Mouse (Mus musculus) lung, adult 10 weeks (tissue): ENCODE results near the gene Ehmt2. TPM values are rescaled to one million over a fixed set of nuclear protein-coding genes. Genes with fewer than 3 reads are reported as not detected.

Experiments used
- polyA plus RNA-seq: library from polyadenylated mRNA; stranded (reverse); fragments of 350-450 nt; fragmentation: Illumina TruSeq; extraction: RNeasy Lipid Tissue Mini Kit (QIAGEN cat#74804); gene quantifications from one replicate; pipeline ENCODE4 v1.2.3, GENCODE M21; 2014; ENCODE audit warnings: low read depth, low replicate concordance; ENCODE audit not compliant: insufficient read depth

Ehmt2 gene
- 39.7 TPM for polyA plus RNA-seq

GRCm38 (mm10) chr17:34898160-34898586 is at the start of gene Ehmt2, which contains the start of gene C2:
TSS of gene Ehmt2 (plus strand) at chr17:34898469.
TSS of gene C2 (minus strand) at chr17:34898265.

GRCm38 (mm10) chr17:34849722-34850516 is 48.4 kb upstream of the Ehmt2 start, which contains the start of the genes Skiv2l and Nelfe:
TSS of gene Skiv2l (minus strand) at chr17:34850210.
TSS of gene Nelfe (plus strand) at chr17:34850391.

DNA sequence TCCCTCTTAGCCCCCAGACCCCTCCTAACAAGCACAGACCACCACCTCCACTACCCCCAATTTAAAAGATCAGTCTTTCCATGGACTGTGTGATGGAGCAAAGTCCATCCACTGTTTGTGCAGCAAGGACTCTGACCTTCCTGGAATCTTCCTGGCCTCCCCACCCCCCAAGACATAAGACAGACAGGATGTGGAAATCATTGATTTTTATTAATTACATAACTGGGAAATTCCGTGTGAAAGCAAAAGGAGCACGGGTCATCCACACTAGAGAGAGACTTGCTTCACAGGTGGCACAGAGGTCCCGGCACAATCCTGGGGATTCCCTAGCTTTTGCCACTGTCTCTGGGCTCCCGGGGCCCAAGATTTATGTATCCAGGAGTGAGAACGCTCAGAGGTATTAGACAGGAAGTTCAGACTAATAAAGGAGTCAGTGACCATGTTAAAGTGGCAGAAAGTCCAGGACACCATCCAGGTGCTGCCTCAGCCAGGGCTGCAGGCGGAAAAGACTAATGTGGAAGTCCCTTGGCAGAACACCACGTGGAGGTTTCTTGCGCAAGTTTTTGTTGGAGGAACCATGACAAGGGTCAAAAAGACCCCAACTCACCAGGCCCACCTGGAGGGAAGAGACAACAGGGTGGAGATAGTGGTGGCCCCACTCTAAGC is 35.7 kb upstream of the Ehmt2 start, which contains the start of gene Cfb:
TSS of gene Cfb (minus strand) at position 103 of the 666 bp plus-strand sequence.

DNA sequence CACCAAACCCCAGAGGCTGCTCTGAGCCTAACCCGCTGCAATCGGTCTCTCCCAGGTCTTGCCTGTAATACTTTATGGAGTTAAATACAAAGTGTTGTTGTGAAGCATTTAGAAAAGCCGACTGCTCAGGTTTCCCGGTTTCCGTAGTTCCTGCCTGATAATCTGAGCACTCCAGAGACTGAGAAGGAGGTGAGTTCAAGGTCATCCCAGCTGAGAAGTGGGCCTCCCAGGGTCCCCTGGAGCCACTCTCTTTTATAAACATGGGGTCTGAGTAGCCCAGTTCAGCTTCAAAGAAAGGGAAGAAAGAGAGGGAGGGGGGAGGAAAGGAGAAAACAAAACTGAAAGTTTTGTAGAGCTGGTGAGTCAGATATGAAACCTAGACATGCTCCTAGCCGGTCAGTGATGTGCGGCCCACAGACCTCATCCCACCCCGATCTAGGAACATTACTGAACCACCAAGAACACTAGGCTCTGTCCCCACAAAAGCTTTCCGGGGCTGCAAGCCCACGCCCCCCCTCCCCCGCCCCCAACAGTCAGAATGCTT is 18.9 kb upstream of the Ehmt2 start, which contains the start of gene Zbtb12:
TSS of gene Zbtb12 (plus strand) at position 148 of the 544 bp plus-strand sequence.

DNA sequence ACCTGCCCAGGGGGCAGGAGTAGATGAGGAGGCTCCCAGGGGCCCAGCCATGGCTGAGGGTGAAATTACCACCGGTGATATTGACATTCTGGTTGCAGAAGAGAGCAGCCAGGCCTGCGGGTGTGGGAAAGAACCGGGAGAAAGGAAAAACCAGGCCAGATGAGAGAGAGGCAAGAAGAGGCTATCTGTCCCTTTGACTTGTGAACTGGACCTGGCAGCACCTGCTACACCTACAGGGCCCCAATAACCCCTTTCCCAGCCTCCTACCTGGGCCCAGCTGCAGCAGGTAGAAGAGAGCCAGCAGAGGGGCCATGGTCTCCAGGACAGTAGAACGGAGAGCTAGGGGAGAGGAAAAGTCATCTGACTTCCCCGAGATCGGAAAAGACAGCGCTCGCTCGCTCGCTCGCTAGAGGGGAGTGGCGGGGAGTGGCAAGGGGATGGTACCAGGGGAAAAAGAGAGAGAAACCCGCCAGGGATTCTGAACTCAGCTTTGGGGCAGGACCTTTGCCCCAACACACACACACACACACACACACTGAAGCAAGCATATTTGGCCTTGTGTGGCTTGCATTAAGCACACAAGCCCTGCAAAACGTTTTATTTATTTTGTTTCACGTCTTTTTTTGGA is 16.5 kb upstream of the Ehmt2 start, which contains the start of gene Gm20547:
TSS of gene Gm20547 (minus strand) at position 360 of the 628 bp plus-strand sequence.

GRCm38 (mm10) chr17:34913930-34914665 is 15.8 kb downstream of the Ehmt2 start, which contains the start of gene Slc44a4:
TSS of gene Slc44a4 (plus strand) at chr17:34914466.

GRCm38 (mm10) chr17:34931061-34931734 is 32.9 kb downstream of the Ehmt2 start, which contains the start of gene Neu1:
TSS of gene Neu1 (plus strand) at chr17:34931253.

GRCm38 (mm10) chr17:34959130-34959778 is 61.0 kb downstream of the Ehmt2 start, which contains the start of gene Hspa1b:
TSS of gene Hspa1b (minus strand) at chr17:34959238.

Other genes with a start within 250 kb of the Ehmt2 start
- 7.5 TPM for gene Tnxb, start 227.9 kb upstream of the Ehmt2 start, polyA plus RNA-seq
- gene C4b, start 154.6 kb upstream of the Ehmt2 start, polyA plus RNA-seq: 122 TPM
- not detected for gene Cyp21a1, start 93.9 kb upstream of the Ehmt2 start, polyA plus RNA-seq
- gene Stk19, start 61.5 kb upstream of the Ehmt2 start, polyA plus RNA-seq: 27.3 TPM
- gene Dxo, start 61.5 kb upstream of the Ehmt2 start, polyA plus RNA-seq: 27.5 TPM
- 19.3 TPM for gene Skiv2l, start 48.3 kb upstream of the Ehmt2 start, polyA plus RNA-seq
- gene Nelfe, start 48.1 kb upstream of the Ehmt2 start, polyA plus RNA-seq: 30.3 TPM
- gene Cfb, start 36.0 kb upstream of the Ehmt2 start, polyA plus RNA-seq: 38.7 TPM
- 4.5 TPM for gene Zbtb12, start 19.0 kb upstream of the Ehmt2 start, polyA plus RNA-seq
- gene Gm20547, start 16.4 kb upstream of the Ehmt2 start, polyA plus RNA-seq: not detected
- gene C2, start 204 bp upstream of the Ehmt2 start, polyA plus RNA-seq: 24.6 TPM
- gene Slc44a4, start 16.0 kb downstream of the Ehmt2 start, polyA plus RNA-seq: 9.2 TPM
- gene Neu1, start 32.8 kb downstream of the Ehmt2 start, polyA plus RNA-seq: 22.0 TPM
- gene Hspa1b, start 60.8 kb downstream of the Ehmt2 start, polyA plus RNA-seq: 18.0 TPM
- not detected for gene Gm20481, start 71.4 kb downstream of the Ehmt2 start, polyA plus RNA-seq
- 15.5 TPM for gene Hspa1a, start 73.7 kb downstream of the Ehmt2 start, polyA plus RNA-seq
- 1.2 TPM for gene Hspa1l, start 74.2 kb downstream of the Ehmt2 start, polyA plus RNA-seq
- 34.0 TPM for gene Lsm2, start 83.4 kb downstream of the Ehmt2 start, polyA plus RNA-seq
- 25.7 TPM for gene Vars, start 102.5 kb downstream of the Ehmt2 start, polyA plus RNA-seq
- 0.74 TPM for gene Vwa7, start 118.1 kb downstream of the Ehmt2 start, polyA plus RNA-seq
- 1.3 TPM for gene Sapcd1, start 129.5 kb downstream of the Ehmt2 start, polyA plus RNA-seq
- gene Msh5, start 148.3 kb downstream of the Ehmt2 start, polyA plus RNA-seq: 3.1 TPM
- gene Clic1, start 151.5 kb downstream of the Ehmt2 start, polyA plus RNA-seq: 242 TPM
- 99.2 TPM for gene Ddah2, start 160.6 kb downstream of the Ehmt2 start, polyA plus RNA-seq
- gene Ly6g6c, start 166.9 kb downstream of the Ehmt2 start, polyA plus RNA-seq: 2.4 TPM
- 0.84 TPM for gene Mpig6b, start 167.7 kb downstream of the Ehmt2 start, polyA plus RNA-seq
- 1.4 TPM for gene Ly6g6e, start 178.4 kb downstream of the Ehmt2 start, polyA plus RNA-seq
- 13.1 TPM for gene Ly6g6d, start 179.6 kb downstream of the Ehmt2 start, polyA plus RNA-seq
- gene Ly6g6f, start 187.1 kb downstream of the Ehmt2 start, polyA plus RNA-seq: not detected
- 72.3 TPM for gene Abhd16a, start 190.8 kb downstream of the Ehmt2 start, polyA plus RNA-seq
- gene Ly6g5c, start 209.8 kb downstream of the Ehmt2 start, polyA plus RNA-seq: not detected
- gene Ly6g5b, start 217.0 kb downstream of the Ehmt2 start, polyA plus RNA-seq: 0.55 TPM
- 23.7 TPM for gene Gpank1, start 223.0 kb downstream of the Ehmt2 start, polyA plus RNA-seq
- gene Csnk2b, start 223.6 kb downstream of the Ehmt2 start, polyA plus RNA-seq: 116 TPM
- 11.1 TPM for gene D17H6S53E, start 227.9 kb downstream of the Ehmt2 start, polyA plus RNA-seq
- gene Apom, start 233.6 kb downstream of the Ehmt2 start, polyA plus RNA-seq: not detected
- 66.8 TPM for gene Bag6, start 236.7 kb downstream of the Ehmt2 start, polyA plus RNA-seq